Mouse (Mus musculus): Measurements from ENCODE around the gene Syn3. TPM values are rescaled to one million over a fixed set of nuclear protein-coding genes. Genes with fewer than 3 reads are reported as not detected.

Syn3 gene
- polyA plus RNA-seq, 1 experiment from 2014 or later: 0.20 TPM

DNA sequence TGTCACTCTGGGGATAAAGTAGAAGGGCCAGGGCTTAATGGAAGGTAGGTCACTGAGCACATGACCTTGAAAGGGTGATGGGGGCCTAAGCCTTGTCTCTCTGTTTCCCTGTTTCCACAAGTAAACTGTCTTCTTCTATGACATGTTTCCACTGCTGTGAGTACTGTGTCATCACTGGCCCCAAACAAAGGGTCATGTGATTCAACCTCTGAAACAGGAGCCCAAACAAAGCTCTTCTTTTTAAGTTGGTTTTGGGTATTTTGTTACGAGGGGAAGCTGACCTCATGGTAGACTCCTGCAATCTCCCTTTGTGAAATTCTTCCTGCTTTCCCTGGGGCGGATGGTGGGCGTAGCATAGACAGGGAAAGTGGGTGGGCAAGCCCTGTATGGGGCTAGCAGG lies 438.4 kb downstream of the Syn3 start:
- no peaks in the 10 kb centered on the region for H3K9me3 ChIP-seq (replicated peaks)
- H3K27ac ChIP-seq (replicated peaks): no peak overlapping the region
- H3K4me3 ChIP-seq (replicated peaks): no peak overlapping the region
- no peak overlapping the region for H3K9ac ChIP-seq
- ATAC-seq (ENCODE audit: insufficient read depth): no peak
- no peaks in the 10 kb centered on the region for H3K4me1 ChIP-seq (replicated peaks)
- H3K36me3 ChIP-seq (replicated peaks): no peaks in the 10 kb centered on the region
- WGBS (ENCODE audit: insufficient replicate concordance): 64% methylated on average over 3 of the region's 3 CpGs
- no peak overlapping the region for H3K4me2 ChIP-seq
- H3K27me3 ChIP-seq: no peaks in the 10 kb centered on the region

DNA sequence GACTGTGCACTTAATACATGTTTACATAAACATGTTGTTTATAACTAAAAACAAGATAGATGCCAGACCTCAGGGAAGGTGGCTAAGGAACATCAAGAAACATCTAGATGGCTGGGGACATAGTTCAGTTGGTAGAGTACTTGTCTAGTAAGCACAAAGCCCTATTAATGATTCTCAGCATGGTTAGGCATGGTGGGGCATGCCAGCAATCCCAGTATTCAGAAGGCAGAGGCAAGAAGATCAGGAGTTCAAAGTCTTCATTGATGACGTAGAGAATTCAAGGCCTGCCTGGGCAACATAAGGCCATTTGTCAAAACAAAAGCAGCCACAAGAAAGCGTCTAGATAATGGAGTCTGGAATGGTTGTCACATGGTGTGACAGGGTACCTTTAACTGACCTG lies 441.0 kb downstream of the Syn3 start:
- peaks cover 17% of the 10 kb centered on the region for H3K36me3 ChIP-seq (replicated peaks)
- no peaks in the 10 kb centered on the region for H3K9me3 ChIP-seq (replicated peaks)
- H3K4me2 ChIP-seq: no peak overlapping the region
- WGBS (ENCODE audit: insufficient replicate concordance): 74% methylated on average over 2 of the region's 2 CpGs
- H3K9ac ChIP-seq: no peak overlapping the region
- H3K4me1 ChIP-seq (replicated peaks): peaks cover 11% of the 10 kb centered on the region
- no peak for ATAC-seq (ENCODE audit: insufficient read depth)
- no peak overlapping the region for H3K27ac ChIP-seq (replicated peaks)
- no peaks in the 10 kb centered on the region for H3K27me3 ChIP-seq
- no peak overlapping the region for H3K4me3 ChIP-seq (replicated peaks)

DNA sequence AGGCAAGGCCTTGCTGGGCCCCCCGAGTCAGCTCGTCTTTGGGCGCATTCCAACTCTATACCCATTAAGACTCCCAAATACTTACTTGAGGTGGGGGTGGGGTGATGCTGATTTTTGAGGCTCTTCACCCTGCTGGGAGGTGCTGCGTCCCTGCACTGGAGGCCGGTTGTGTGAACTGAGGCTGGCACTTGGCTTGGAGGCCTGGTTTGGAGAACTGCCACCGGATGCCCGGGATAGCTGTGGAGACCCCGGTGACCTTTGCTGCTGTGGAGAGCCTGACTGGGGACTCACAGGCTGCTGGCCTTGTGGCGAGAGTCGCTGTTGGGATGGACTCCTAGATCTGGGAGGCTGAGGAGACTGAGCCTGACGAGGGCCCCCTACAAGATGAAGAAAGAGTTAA lies 441.4 kb downstream of the Syn3 start:
- WGBS (ENCODE audit: insufficient replicate concordance): 84% methylated on average over 11 of the region's 11 CpGs
- no peak for ATAC-seq (ENCODE audit: insufficient read depth)

DNA sequence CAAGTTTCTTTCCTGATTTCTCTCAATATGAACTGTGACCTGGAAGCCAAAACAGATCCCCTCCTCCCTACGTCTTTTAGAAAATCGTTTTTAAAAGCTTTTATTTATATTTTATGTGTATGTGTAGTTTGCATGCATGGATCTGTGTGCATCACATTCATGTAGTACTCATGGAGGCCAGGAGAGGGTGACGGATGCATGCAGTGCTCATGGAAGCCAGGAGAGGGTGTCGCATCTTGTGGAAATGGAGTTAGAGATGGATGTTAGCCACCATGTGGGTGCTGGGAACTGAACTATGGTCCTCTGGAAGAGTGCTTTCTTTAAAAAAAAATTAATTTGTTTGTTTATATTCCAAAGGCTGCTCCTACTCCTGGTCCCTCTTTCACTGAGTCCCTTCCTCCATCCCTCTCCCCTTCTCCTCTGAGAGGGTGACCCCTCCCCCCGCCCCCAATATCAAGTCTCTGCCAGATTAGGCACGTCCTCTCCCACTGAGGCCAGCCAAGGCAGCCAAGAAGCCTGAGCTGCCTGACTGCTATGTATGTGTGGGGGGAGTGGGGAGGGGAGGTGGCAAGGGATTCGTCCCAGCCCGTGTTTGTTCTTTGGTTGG lies 442.3 kb downstream of the Syn3 start:
- Histone ChIP-seq H3K4me2 (no peak overlapping the region), H3K27me3 (no peaks in the 10 kb centered on the region), H3K27ac (replicated peaks) (no peak overlapping the region), H3K36me3 (replicated peaks) (peaks cover 26% of the 10 kb centered on the region), H3K9me3 (replicated peaks) (no peaks in the 10 kb centered on the region), H3K4me3 (replicated peaks) (no peak overlapping the region), H3K4me1 (replicated peaks) (peaks cover 24% of the 10 kb centered on the region), H3K9ac (no peak overlapping the region)
- no peak for ATAC-seq (ENCODE audit: insufficient read depth)
- WGBS (ENCODE audit: insufficient replicate concordance): 78% methylated on average over 8 of the region's 8 CpGs

More for the DNA sequence above, 441.4 kb downstream of the Syn3 start:
- no peak overlapping the region for H3K4me2 ChIP-seq
- H3K4me1 ChIP-seq (replicated peaks): peaks cover 15% of the 10 kb centered on the region
- H3K36me3 ChIP-seq (replicated peaks): peaks cover 17% of the 10 kb centered on the region
- H3K9me3 ChIP-seq (replicated peaks): no peaks in the 10 kb centered on the region
- no peak overlapping the region for H3K9ac ChIP-seq
- H3K4me3 ChIP-seq (replicated peaks): no peak overlapping the region
- no peak overlapping the region for H3K27ac ChIP-seq (replicated peaks)
- no peaks in the 10 kb centered on the region for H3K27me3 ChIP-seq

DNA sequence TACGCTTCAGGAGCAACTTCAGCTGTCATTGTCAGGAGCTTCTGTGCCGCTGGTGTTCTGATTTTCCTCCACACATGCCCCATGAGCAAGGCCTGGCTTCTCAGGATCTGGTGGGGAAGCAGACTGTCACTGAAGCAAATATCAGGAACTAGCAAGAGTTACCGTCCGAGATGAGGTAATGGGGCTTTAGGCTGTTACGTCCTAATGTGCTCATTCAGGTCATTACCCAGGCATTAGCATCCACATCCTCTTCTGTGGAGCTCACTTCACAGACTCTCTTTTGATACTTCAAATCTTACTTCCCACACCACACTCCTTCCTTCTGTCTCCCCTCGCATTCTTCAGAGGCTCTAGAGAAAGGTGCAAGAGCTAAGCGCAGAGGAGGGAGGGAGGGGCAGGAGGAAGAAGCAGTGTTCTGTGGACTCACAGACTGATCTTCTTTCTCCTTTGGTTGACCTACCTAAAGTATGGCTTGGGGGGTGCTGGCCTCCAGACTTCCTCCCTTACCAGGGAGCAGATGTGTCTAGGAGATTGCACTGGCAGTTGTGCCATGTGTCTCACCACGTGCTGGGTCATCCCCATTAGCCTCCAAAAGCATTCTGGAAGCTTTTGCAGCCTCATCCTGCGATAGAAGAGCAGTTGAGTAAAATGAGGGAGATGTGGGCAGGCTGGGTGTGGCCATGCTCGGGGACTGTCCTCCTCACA lies 445.7 kb downstream of the Syn3 start:
- Histone ChIP-seq H3K4me3 (replicated peaks) (no peak overlapping the region), H3K9me3 (replicated peaks) (no peaks in the 10 kb centered on the region), H3K27me3 (no peaks in the 10 kb centered on the region), H3K4me2 (no peak overlapping the region), H3K9ac (no peak overlapping the region), H3K36me3 (replicated peaks) (peaks cover 59% of the 10 kb centered on the region), H3K4me1 (replicated peaks) (peaks cover 27% of the 10 kb centered on the region), H3K27ac (replicated peaks) (peak overlapping the region; percentile 51)
- 27% methylated on average over 9 of the region's 10 CpGs for WGBS (ENCODE audit: insufficient replicate concordance)
- peak; percentile 76 for ATAC-seq (ENCODE audit: insufficient read depth)

DNA sequence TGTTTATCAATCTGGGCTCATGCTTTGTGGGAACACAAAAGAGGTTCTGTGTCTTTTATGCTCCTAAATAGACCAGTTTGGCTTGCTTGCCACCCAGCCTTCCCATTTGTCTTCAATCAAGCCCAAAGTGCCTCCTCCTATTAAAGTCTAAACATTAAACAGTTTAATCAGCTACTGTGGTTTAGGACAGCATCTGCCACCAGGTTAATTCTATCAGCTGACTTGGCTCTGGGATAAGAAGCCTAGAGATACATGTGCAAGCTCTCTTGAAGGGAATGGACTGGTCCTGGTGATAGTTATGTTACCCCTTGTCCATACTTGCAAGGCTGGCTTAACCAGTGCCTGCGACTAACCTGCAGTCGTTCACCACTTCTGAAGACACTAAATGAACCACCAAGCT lies 448.2 kb downstream of the Syn3 start:
- Histone ChIP-seq H3K27me3 (no peaks in the 10 kb centered on the region), H3K27ac (replicated peaks) (no peak overlapping the region), H3K9ac (no peak overlapping the region), H3K9me3 (replicated peaks) (no peaks in the 10 kb centered on the region), H3K4me1 (replicated peaks) (peaks cover 27% of the 10 kb centered on the region), H3K4me2 (no peak overlapping the region), H3K4me3 (replicated peaks) (no peak overlapping the region), H3K36me3 (replicated peaks) (peaks cover 82% of the 10 kb centered on the region)
- ATAC-seq (ENCODE audit: insufficient read depth): no peak
- 80% methylated on average over 2 of the region's 2 CpGs for WGBS (ENCODE audit: insufficient replicate concordance)

DNA sequence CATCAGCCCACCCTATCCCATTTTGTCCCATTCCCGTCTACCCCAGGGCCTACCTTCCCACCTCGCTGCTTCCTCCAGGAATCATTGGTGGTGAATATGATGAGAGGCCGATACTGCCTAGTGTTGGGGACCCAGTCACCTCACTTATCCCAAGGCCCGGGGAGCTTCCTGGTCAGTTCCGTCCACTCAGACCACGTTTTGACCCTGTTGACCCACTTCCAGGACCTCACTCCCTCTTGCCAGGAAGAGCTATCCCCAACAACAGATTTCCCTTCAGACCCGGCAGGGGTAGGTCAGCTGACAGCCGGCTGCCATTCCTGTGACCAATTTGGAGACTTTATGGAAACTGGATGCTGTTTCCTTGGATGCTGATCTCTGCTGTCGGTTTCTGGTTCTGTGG lies 450.9 kb downstream of the Syn3 start:
- no peak overlapping the region for H3K4me3 ChIP-seq (replicated peaks)
- H3K27ac ChIP-seq (replicated peaks): no peak overlapping the region
- H3K27me3 ChIP-seq: no peaks in the 10 kb centered on the region
- no peak; the same call in 1 of the 2 replicates for ATAC-seq (ENCODE audit: insufficient read depth)
- peaks cover 17% of the 10 kb centered on the region for H3K4me1 ChIP-seq (replicated peaks)
- no peak overlapping the region for H3K4me2 ChIP-seq
- WGBS (ENCODE audit: insufficient replicate concordance): 88% methylated on average over 9 of the region's 9 CpGs
- peaks cover 93% of the 10 kb centered on the region for H3K36me3 ChIP-seq (replicated peaks)
- H3K9me3 ChIP-seq (replicated peaks): no peaks in the 10 kb centered on the region
- no peak overlapping the region for H3K9ac ChIP-seq

DNA sequence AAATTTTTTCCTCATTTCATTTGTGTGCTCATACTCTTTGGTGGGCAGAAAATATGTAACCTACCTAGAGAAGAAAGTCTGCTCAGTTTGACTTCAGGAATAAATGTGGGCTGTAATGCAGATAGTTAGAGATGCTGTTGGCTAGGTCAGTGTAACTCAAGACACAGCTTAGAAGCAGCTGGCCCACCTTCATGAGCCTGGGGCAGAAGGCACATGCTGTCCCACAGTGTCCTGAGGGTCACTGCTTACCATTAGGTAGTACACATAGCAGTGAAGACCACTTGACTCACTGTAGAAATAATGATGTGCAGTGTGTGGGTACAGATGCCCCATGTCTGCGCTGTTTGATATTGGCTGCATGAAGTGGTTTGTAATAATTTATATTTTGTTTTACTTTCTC lies 452.3 kb downstream of the Syn3 start:
- 0 out of 2 replicates have a peak, but pooled peaks cover 3% of the 10 kb centered on the region for H3K4me1 ChIP-seq (replicated peaks)
- H3K4me3 ChIP-seq (replicated peaks): no peak overlapping the region
- no peaks in the 10 kb centered on the region for H3K9me3 ChIP-seq (replicated peaks)
- no peak for ATAC-seq (ENCODE audit: insufficient read depth)
- 95% methylated on average over 1 of the region's 1 CpGs for WGBS (ENCODE audit: insufficient replicate concordance)
- H3K27me3 ChIP-seq: no peaks in the 10 kb centered on the region
- H3K4me2 ChIP-seq: no peak overlapping the region
- H3K27ac ChIP-seq (replicated peaks): no peak overlapping the region
- no peak overlapping the region for H3K9ac ChIP-seq
- H3K36me3 ChIP-seq (replicated peaks): peaks cover 94% of the 10 kb centered on the region

DNA sequence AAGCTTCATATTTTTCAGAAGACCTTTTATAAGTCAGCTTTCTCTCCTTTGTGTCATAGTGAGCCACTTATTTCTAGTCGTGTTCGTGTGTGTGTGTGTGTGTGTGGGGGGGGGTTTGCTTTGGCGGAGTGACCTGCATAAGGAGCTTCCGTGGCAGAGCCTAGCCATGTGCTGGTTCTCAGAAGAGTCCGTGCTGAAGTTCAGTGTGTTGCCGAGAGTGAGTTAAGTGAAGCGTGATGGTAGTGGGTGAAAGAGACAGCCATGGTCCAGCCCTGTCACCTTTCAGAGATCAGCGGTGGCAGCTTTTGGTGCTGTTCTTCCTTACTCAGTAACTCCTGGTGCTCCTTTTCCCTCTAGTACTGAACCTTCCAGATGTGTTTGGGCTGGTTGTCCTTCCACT lies 454.6 kb downstream of the Syn3 start:
- no peaks in the 10 kb centered on the region for H3K4me1 ChIP-seq (replicated peaks)
- H3K9me3 ChIP-seq (replicated peaks): no peaks in the 10 kb centered on the region
- no peaks in the 10 kb centered on the region for H3K27me3 ChIP-seq
- H3K36me3 ChIP-seq (replicated peaks): peaks cover 79% of the 10 kb centered on the region
- no peak overlapping the region for H3K4me2 ChIP-seq
- no peak overlapping the region for H3K9ac ChIP-seq
- no peak overlapping the region for H3K4me3 ChIP-seq (replicated peaks)
- H3K27ac ChIP-seq (replicated peaks): no peak overlapping the region
- 85% methylated on average over 8 of the region's 8 CpGs for WGBS (ENCODE audit: insufficient replicate concordance)
- ATAC-seq (ENCODE audit: insufficient read depth): no peak

DNA sequence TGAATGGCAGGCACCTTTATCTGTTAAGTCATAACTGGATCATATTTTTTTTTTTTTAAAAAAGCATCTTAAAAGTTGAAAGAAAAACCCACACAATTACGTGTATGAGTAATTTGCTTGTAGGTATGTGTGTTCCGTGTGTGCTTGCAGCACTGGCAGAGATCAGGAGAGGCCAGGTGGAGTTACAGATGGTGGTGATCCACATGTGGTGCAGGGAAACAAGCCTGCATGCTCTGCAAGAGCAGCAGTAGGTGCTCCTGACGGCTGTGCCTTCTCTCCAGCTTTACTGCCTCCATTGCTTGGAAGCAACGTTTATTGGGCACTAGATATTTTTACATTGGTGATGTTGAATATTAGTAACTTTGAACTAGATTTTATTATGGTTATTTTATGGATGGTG lies 455.0 kb downstream of the Syn3 start:
- peaks cover 81% of the 10 kb centered on the region for H3K36me3 ChIP-seq (replicated peaks)
- no peaks in the 10 kb centered on the region for H3K9me3 ChIP-seq (replicated peaks)
- H3K9ac ChIP-seq: no peak overlapping the region
- ATAC-seq (ENCODE audit: insufficient read depth): no peak
- no peak overlapping the region for H3K4me3 ChIP-seq (replicated peaks)
- no peaks in the 10 kb centered on the region for H3K4me1 ChIP-seq (replicated peaks)
- no peak overlapping the region for H3K27ac ChIP-seq (replicated peaks)
- H3K27me3 ChIP-seq: no peaks in the 10 kb centered on the region
- H3K4me2 ChIP-seq: no peak overlapping the region
- 78% methylated on average over 4 of the region's 4 CpGs for WGBS (ENCODE audit: insufficient replicate concordance)

DNA sequence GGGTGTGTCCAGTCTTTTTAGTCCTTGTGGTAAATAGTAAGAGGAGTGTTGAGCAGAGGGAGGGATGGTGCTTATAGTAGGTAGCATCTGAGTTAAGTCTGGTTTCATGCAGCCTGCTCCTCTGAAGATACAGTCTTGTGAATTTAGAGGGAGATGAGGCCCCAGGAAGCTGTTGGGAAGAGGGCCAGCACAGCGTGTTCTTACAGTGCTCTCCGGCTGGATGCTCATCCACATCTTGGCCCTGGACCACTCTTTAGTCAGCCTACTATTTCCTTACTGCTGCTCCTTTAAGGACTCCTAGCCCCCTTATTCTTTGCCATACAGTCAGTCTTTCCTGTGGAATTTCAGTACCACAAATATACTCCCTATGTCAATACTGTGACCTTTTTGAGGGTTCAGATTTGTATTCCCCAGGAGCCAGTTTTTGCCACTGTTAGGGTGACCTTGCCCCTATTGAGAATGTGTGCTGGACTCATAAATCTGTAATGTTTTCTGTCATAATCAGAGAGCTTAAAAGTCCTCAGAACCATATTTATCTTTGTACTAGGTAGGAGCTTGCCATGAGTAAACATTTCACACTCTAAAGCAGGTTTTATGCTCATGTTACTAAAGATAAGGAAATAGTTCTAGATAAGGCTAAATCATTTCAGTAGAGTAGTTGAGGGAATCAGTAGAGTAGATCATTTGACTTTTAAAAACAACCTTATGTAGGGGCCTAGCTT lies 464.5 kb downstream of the Syn3 start:
- H3K4me1 ChIP-seq (replicated peaks): peaks cover 7% of the 10 kb centered on the region; the same call in 1 of the 2 replicates
- H3K4me2 ChIP-seq: no peak overlapping the region
- ATAC-seq (ENCODE audit: insufficient read depth): 0 out of 2 replicates have a peak, but pooled peaks have one; percentile 22
- H3K36me3 ChIP-seq (replicated peaks): peaks cover 94% of the 10 kb centered on the region
- peak overlapping the region; percentile 7; the same call in 1 of the 2 replicates for H3K27ac ChIP-seq (replicated peaks)
- no peaks in the 10 kb centered on the region for H3K27me3 ChIP-seq
- WGBS (ENCODE audit: insufficient replicate concordance): 91% methylated on average over 2 of the region's 2 CpGs
- H3K9me3 ChIP-seq (replicated peaks): no peaks in the 10 kb centered on the region
- H3K4me3 ChIP-seq (replicated peaks): no peak overlapping the region
- H3K9ac ChIP-seq: no peak overlapping the region
